Mouse (Mus musculus): Measurements from ENCODE around the gene Cyp26c1.

GRCm38 (mm10) chr19:37656441-37656840 lies 28.9 kb upstream of the Cyp26c1 start:
- no peak for TF ChIP-seq CTCF (conservative IDR thresholded peaks at IDR 0.05; ENCODE audit: low read length)
- TF ChIP-seq NANOG (IDR thresholded peaks at IDR 0.05; ENCODE audit: borderline replicate concordance, low read length) = no peak
- no peak for TF ChIP-seq POU5F1 (IDR thresholded peaks at IDR 0.05; ENCODE audit: borderline replicate concordance, low read length)
